Mouse (Mus musculus): ENCODE measurements at regions not wholly inside any gene's neighbourhood (a gene's known extent, or its start where the extent isn't known, plus 50 kb on each side); places are given as distances from the start of the nearest gene placed in this dataset.

DNA sequence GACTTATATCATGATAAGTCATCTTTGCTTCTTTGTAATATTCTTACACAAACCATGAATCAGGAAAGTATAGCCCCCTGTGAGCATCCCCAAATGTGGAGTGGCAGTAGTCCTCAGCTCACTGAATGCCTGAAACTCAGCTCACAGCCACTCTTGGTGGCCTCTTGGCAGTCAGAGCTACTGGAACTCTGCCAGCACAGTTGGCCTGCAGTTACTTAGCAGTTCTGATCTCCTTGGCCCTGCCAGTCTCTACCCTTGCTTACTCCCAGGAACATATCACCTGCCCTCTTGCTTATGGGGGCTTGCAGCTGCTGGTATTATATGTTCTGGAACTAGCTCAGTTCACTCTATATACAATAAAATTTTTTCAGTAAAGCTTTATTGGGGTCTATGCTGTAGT is 167.9 kb upstream of the Mad2l1 start:
- TF ChIP-seq HCFC1 (IDR thresholded peaks at IDR 0.05; ENCODE audit: borderline replicate concordance, insufficient read depth, low read length) (no peak), ZC3H11A (IDR thresholded peaks at IDR 0.05; ENCODE audit: borderline replicate concordance, low read depth, low read length) (no peak), CHD2 (IDR thresholded peaks at IDR 0.05; ENCODE audit: low read depth, low read length) (no peak)
